Mouse (Mus musculus): ENCODE results near the gene Spata2l.
"Not testable (repeated sequence)": the region's sequence is repeated elsewhere in the genome, so short reads cannot be mapped to it uniquely, and the experiment has no call there.

Gene Spata2l

DNA sequence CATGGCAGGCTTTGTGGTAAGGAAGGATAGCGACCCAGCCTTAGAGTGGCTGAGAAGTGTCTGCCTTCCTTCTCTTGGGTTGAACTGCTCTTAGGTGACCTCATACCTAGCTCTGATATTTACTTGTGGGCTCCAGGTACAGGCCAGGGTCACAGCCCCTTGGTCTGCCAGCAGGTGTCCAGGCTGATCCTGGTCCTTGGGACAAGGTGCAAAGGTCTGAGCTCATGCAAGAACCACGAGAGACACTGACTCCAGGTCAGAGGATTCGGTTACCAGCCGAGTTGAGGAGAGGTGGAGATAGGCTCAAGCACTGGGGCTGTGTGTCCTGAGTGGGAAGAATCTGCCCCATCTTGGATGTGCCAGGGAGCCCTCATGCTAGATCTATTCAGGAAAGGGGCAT lies 8.3 kb upstream of the Spata2l start:
- DNase-seq, result no peak

GRCm38 (mm10) chr8:123243053-123243452 lies 7.0 kb upstream of the Spata2l start:
- DNase-seq, result no peak

GRCm38 (mm10) chr8:123242107-123242923 lies 6.3 kb upstream of the Spata2l start:
- no peak for DNase-seq

DNA sequence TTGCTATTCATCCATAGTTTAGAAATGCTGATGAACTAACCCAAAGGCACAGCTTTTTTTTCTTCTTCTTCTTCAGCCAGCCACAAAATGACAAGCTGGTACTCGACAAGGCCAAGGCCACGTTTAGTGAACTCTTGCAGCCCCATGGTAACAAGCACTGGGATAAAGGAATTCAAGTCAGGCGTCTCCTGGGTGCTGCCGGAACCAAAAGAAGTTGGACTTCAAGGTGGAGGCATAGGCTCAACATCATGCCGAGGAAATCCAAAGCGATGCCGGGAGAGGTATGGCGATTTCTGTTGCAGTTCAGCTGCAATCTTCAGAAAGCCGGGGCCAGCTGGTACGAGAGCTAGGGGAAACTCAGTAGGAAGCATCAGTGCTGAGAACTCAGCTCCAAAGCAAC lies 3.4 kb upstream of the Spata2l start:
- DNase-seq, result no peak

DNA sequence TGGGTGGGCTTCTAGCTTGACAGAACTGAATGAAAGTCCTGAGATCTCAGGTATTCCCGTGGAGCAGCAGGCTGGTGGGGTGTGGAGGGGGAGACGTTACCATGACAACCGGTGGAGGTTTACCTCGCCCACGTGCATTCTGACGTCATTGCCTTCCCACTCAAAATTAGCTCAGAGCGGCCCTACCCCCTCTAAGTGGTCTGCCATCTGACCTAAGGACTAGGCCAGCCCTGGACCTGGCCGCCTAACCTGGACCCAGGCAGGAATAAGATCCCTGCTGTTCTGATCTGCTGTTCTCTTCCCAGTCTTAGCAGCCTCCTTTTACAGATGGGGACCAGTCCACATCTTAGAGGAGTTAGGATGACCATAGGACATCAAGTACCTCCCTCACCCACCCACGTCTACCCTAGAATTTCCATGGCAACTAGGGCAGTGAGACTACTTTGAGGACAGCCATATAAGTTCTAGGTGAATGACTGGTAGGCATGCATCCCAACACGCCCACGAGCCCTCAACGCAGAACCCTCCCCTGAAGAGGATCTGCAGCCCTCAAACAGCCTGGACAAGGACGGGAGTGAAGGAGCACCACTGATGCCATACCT lies 1.0 kb downstream of the Spata2l start:
- peak; percentile 76 for DNase-seq

- DNase-seq, result no peak
Observed at GRCm38 (mm10) chr8:123233760-123234159, 2.3 kb downstream of the Spata2l start.

- DNase-seq, result no peak
Observed at GRCm38 (mm10) chr8:123233300-123233699, 2.7 kb downstream of the Spata2l start.

DNA sequence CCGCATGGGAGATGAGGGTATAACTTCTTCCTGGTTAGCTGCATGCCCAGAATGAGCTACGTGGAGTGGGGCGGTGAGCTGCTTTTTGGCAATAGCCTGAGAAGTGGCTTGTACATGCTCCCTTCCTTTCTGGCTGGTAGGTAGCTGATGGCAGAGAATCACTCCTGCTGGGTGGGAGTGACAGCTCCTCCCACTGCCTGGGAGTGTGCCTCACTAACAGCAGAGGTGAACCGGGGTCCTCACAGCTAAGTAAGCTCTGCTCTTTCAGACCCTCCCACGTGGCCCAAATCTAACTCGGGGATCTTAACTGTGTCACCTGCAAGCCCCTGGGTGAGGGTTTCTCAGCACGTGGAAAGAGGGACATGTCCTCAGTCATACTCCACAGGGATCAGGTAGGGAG lies 3.5 kb downstream of the Spata2l start:
- no peak for DNase-seq

- no peak for DNase-seq
Observed at GRCm38 (mm10) chr8:123231742-123232141, 4.3 kb downstream of the Spata2l start.

DNA sequence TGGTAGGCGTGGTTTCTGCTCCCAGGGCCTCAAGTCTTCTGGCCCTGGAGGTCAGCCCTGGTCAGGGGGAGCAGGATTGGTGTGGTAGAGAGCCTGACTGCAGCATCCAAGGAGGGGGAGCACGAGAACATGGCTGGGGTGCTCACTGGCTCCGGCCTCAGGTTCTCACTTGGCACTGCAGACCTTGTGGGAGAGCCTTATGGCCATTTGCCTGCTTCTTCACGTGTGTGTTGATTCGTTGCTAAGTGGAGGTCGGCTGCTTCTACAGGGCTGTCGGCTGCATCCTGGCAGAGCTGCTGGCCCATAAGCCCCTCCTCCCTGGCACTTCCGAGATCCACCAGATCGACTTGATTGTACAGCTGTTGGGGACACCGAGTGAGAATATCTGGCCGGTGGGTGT lies 5.7 kb downstream of the Spata2l start:
- not testable (repeated sequence) for DNase-seq

DNA sequence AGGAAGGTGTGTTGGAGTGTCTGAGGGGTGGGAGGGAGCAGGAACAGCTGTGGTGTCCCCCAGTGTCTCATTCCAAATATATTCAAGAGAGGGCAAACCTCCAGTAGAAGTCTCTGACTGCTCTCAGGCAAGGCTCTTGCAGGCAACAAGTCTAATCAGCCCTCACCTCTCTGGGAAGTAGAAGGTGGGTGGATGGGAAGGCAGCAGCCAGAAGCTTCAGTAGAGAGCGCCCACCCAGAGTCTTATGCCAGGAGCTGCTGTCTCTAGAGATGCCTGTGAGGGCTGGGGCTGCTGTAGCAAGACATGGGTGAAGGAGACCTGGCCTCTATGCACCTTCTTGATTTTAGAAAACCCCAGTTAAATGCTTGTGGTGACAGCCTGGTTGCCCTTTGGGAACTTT lies 7.6 kb downstream of the Spata2l start:
- no peak for DNase-seq

DNA sequence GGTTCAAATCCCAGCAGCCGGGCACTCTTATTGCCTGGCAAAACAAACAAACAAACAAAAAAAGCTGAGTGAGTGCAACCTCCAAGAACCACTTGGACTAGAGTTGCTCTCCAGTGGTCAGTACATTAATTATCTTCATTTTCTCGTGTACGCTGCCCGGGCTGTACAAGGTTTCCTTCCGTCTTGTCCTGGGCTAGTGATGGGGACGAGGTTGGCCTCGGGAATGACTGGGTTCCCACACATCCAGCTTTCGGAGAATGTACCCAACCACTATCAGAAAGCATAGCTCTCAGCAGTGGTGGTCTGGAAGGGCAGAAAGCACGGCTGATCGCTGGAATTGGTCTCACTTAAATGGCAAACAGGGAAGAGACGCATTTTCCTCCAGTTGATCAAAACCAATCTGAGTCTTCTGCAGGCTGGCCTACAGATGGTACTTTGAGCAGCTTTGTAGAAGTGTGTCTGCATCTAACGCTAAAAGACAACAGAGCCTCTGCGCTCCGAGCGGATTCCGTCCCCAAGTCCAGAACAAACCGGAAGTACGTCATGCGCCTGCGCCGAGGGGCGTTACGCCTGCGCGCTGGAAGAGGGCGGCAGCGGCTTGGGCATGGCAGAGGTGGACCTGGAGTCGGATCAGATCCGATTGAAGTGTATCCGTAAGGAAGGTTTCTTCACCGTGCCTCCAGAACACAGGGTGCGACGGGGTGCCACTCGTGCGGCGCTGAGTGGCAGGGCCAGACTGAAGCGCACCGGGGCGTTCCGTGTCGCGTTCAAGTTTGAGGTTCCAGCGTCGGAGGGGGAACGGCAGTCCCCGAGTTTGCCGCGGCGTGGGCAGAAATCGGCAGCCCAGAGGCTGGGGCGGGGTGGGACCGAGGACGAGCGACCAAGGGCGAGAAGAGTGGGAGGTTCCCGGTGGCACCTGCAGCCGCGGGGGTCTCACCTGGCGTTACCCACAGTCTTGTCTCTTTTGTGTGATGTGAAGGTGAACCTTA lies 11.5 kb downstream of the Spata2l start, which contains the start of gene Cdk10:
Gene Cdk10 (plus strand): TSS at position 565 of the 989 bp plus-strand sequence.
- peak; percentile 89 for DNase-seq

DNA sequence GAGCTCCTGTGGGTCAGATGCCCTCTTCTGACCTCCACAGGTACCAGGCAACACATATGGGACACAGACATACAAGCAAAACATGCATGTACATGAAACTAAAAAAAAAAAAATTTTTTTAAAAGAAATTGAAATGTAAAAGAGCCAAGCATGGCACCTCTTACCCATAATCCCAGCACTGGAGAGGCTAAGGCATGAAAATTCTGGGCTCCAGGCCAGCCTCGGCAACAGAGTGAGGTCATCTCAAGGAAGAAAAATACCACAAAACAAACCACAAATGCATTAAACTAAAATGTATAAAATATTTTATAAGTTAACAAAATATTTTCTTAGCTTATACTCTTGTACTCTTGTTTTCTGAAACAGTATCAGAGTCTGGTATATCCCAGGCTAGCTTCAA lies 15.1 kb downstream of the Spata2l start:
- no peak for DNase-seq

GRCm38 (mm10) chr8:123215430-123215829 lies 20.6 kb downstream of the Spata2l start:
- DNase-seq, result no peak

DNA sequence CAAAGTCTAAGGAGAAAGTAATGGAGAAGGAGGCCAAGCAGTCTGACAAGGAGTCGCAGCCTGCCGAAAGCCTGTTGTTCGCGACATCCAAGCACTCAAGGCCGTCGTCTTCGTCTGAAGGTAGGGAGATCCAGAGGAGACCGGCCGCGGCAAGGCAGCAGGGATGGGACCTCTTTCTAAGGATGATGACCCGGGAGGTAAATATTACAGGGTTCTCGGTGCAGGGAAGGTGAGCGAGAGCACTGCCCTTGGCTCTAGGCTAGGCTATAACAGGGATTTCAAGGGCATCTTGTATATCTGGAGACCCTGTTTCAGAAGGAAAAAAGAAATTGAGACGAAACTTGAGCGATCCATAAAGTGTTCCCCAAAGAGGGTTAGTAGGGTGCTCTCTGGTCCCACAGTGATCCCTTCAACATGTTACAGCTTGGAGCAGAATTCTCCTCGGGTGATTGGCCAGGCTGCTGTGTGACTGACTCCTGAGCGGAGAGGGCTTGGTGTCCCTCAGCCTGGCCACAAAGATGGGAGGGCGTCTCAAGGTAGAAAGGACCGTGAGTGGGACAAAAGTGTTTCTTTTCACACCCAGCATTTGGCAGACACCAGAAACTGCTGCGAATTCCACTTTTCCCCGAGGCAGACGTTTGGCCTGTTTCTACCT lies 22.8 kb downstream of the Spata2l start:
- no peak for DNase-seq

GRCm38 (mm10) chr8:123212321-123213117 lies 23.5 kb downstream of the Spata2l start, which contains the start of the genes Chmp1a and Spata33:
Gene Chmp1a (minus strand): TSS chr8:123212763.
Gene Spata33 (plus strand): TSS chr8:123212832.
- peak; percentile 92 for DNase-seq

DNA sequence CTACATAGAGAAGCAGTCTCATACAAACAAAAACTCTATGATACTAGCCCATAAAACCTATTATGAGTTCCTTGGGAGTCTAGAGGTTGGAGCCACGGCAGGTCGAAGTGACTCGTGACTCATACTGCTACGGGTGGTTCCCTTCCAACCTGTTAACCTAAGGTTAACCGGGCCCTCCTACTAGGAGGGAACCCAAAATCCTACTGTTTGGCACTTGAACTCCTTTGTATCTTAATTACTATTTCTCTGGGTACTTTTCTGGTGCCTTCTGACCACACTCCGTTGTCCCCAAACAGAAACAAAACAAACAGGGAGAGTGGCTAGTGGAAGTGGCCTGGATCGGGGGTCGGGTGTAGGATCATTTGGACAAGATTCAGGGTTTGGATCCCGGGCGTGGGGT lies 24.2 kb downstream of the Spata2l start:
- no peak for DNase-seq

- no peak for DNase-seq
Observed at GRCm38 (mm10) chr8:123203571-123203970, 32.5 kb downstream of the Spata2l start.

- DNase-seq, result peak; percentile 74
Observed at GRCm38 (mm10) chr8:123202288-123202687, 33.7 kb downstream of the Spata2l start.

DNA sequence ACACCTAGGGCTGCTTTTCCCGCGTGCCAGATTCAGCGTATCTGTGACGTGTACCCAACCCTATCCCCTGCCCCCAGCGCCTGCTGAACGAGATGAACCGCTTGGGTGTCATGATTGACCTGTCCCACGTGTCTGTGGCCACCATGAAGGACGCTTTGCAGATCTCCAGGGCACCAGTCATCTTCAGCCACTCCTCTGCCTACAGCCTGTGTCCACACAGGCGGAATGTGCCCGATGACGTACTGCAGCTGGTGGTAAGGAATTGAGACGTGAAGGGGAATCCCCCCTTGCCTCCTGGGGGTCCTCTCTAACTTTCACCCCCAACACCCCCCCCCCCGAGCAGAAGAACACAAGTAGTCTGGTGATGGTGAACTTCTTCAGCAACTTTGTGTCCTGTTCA lies 36.2 kb downstream of the Spata2l start:
- DNase-seq, result no peak

GRCm38 (mm10) chr8:123197016-123197415 lies 39.0 kb downstream of the Spata2l start:
- not testable (repeated sequence) for DNase-seq

DNA sequence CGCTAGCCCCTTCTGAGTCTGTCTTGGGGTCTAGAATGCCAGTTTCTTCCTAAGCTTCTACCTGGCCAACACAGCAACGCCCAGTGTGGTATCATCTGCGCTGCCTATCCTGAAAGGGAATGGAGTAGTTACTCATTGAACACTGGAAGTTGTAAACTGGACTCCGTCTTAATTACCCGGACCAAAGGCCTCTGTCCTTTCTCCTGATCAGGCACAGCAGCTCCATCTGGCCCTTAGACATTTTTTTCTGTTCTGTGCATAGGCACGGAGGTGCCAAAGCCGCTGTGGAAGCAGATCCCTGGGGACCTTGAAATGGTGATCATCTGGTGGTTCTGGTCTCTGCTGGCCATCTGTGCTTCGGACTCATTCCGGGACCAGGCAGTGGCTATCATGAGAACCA lies 42.3 kb downstream of the Spata2l start:
- DNase-seq, result no peak

Data from right cerebral cortex, postnatal 14 days (tissue).